Mouse (Mus musculus): ENCODE results near the gene Stxbp5. TPM values are rescaled to one million over a fixed set of nuclear protein-coding genes. Genes with fewer than 3 reads are reported as not detected.

The Stxbp5 gene
- total RNA-seq, 4 experiments from 2014 or later = 13.6 to 13.9 (median 13.8) TPM

GRCm38 (mm10) chr10:9754893-9755541 lies 145.9 kb downstream of the Stxbp5 start:
- peak; percentile 63 for DNase-seq (ENCODE audit: low spot score)

GRCm38 (mm10) chr10:9733861-9734260 lies 167.0 kb downstream of the Stxbp5 start:
- no peak for DNase-seq (ENCODE audit: low spot score)

GRCm38 (mm10) chr10:9732065-9732749 lies 168.7 kb downstream of the Stxbp5 start:
- no peak for DNase-seq (ENCODE audit: low spot score)

GRCm38 (mm10) chr10:9722519-9723303 lies 178.2 kb downstream of the Stxbp5 start:
- no peak for DNase-seq (ENCODE audit: low spot score)

- no peak for DNase-seq (ENCODE audit: low spot score)
Observed at GRCm38 (mm10) chr10:9720027-9720426, 180.9 kb downstream of the Stxbp5 start.

GRCm38 (mm10) chr10:9718086-9718485 lies 182.8 kb downstream of the Stxbp5 start:
- no peak for DNase-seq (ENCODE audit: low spot score)

Other genes starting within 250 kb of the Stxbp5 start
- 1 to 10 TPM; 2.5 to 4.4 (median 3.2) TPM for gene Samd5, start 225.9 kb downstream of the Stxbp5 start, total RNA-seq (2022)

Measured in heart, adult 8-10 months (tissue).